ENCODE assay signal across 23 mouse cellular contexts in the genomic region with DNA sequence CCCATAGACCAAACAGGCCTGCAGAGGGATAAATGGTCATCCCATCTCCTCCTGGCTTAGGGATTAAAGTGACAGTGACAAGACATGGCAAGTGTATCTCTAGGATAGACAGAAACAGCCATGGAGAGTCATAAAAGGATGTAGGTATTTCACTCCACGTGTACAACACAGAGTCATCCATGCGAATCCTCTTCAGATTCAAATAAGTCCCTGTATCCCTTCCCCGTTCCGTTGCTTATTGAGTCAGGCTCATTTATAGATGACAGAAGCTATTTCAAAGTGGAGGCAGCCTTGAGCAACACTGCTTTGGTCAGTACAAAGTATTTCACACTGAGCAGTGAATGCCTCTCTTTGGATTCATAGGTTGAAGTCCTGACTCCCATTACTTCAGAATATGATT.
"Had no signal": no experiment of that assay in that cellular context is flagged by ENCODE, and none has a peak within 500 bp of the region (broad histone marks: within the 10 kb centered on the region; RNA-seq: fewer than 3 reads in every experiment).

No protein-coding gene starts in this region.

- H3K27ac ChIP-seq: gastrocnemius, adult 2 months; hindbrain, embryonic 10.5 days; hindbrain, embryonic 12.5 days; hindbrain, embryonic 14.5 days; intestine, embryonic 15.5 days; limb, embryonic 10.5 days; limb, embryonic 12.5 days had no signal

- H3K4me1 ChIP-seq: hindbrain, embryonic 12.5 days; limb, embryonic 12.5 days had no signal

- H3K4me3 ChIP-seq: hindbrain, embryonic 10.5 days; hindbrain, embryonic 12.5 days; intestine, embryonic 15.5 days; layer of hippocampus, adult 2 months; limb, embryonic 10.5 days; limb, embryonic 12.5 days had no signal

- H3K4me2 ChIP-seq: hindbrain, embryonic 12.5 days; limb, embryonic 12.5 days; liver, embryonic 11.5 days had no signal

- H3K9me3 ChIP-seq: heart, embryonic 10.5 days; heart, embryonic 12.5 days; hindbrain, embryonic 10.5 days; hindbrain, embryonic 12.5 days; intestine, embryonic 15.5 days; limb, embryonic 10.5 days; limb, embryonic 12.5 days had no signal

- ATAC-seq: inflammation-experienced regulatory T-cells, adult 6 months; intestine, embryonic 15.5 days; intestine, postnatal 0 days had no signal

- DNase-seq: gastrocnemius, adult 2 months; gastrocnemius, postnatal 10 days; gastrocnemius, postnatal 25 days; heart, postnatal 10 days; heart, postnatal 4 days; kidney, adult 18-20 months; kidney, adult 8-10 months; kidney, postnatal 10 days; kidney, postnatal 25 days; kidney, postnatal 4 days; liver had no signal

- H3K9ac ChIP-seq: hindbrain, embryonic 12.5 days; hindbrain, embryonic 14.5 days; intestine, embryonic 15.5 days; limb, embryonic 12.5 days had no signal

- H3K36me3 ChIP-seq: heart, embryonic 10.5 days; heart, embryonic 12.5 days; hindbrain, embryonic 10.5 days; hindbrain, embryonic 12.5 days; intestine, embryonic 15.5 days; limb, embryonic 10.5 days; limb, embryonic 12.5 days had no signal

- H3K27me3 ChIP-seq: heart, embryonic 12.5 days; hindbrain, embryonic 12.5 days; intestine, embryonic 15.5 days; limb, embryonic 12.5 days had no signal
